Mouse (Mus musculus): ENCODE data around the gene Ajuba. TPM values are rescaled to one million over a fixed set of nuclear protein-coding genes. Genes with fewer than 3 reads are reported as not detected.

Gene Ajuba
- polyA plus RNA-seq (2012; rRNA removed) = 10.0 and 12.5 TPM in 2 replicates

- no peaks in the 10 kb centered on the region for H3K27me3 ChIP-seq (ENCODE audit: control insufficient read depth, insufficient read depth, low read length)
- peaks cover 44% of the 10 kb centered on the region for H3K4me1 ChIP-seq (ENCODE audit: control insufficient read depth, insufficient read depth, low read length)
- H3K4me3 ChIP-seq (ENCODE audit: control insufficient read depth, low read depth, low read length) = peak within 1 kb of the TSS; percentile 89
- no peaks in the 10 kb centered on the region for H3K36me3 ChIP-seq (ENCODE audit: control insufficient read depth, insufficient read depth, low read length)
- TF ChIP-seq CTCF (IDR thresholded peaks at IDR 0.05; ENCODE audit: control insufficient read depth, insufficient read depth, insufficient replicate concordance, low read depth, low read length) = no peak
- peak; percentile 46; the same call in 1 of the 2 replicates for TF ChIP-seq POLR2A (IDR thresholded peaks at IDR 0.05; ENCODE audit: control insufficient read depth, low read depth, low read length)
- peak within 1 kb of the TSS; percentile 93 for H3K27ac ChIP-seq (ENCODE audit: control insufficient read depth, insufficient read depth, low read depth, low read length)
Measured at GRCm38 (mm10) chr14:54577089-54577982, at the start of gene Ajuba. Gene Ajuba, minus strand, starts transcription at chr14:54577558.

GRCm38 (mm10) chr14:54624976-54625375 is 47.6 kb upstream of the Ajuba start:
- no peak overlapping the region for H3K27ac ChIP-seq (ENCODE audit: control insufficient read depth, insufficient read depth, low read depth, low read length)
- no peaks in the 10 kb centered on the region; the same call in 1 of the 2 replicates for H3K4me1 ChIP-seq (ENCODE audit: control insufficient read depth, insufficient read depth, low read length)
- H3K36me3 ChIP-seq (ENCODE audit: control insufficient read depth, insufficient read depth, low read length) = no peaks in the 10 kb centered on the region
- TF ChIP-seq POLR2A (IDR thresholded peaks at IDR 0.05; ENCODE audit: control insufficient read depth, low read depth, low read length) (no peak), CTCF (IDR thresholded peaks at IDR 0.05; ENCODE audit: control insufficient read depth, insufficient read depth, insufficient replicate concordance, low read depth, low read length) (no peak)
- no peak overlapping the region for H3K4me3 ChIP-seq (ENCODE audit: control insufficient read depth, low read depth, low read length)
- no peaks in the 10 kb centered on the region for H3K27me3 ChIP-seq (ENCODE audit: control insufficient read depth, insufficient read depth, low read length)

- TF ChIP-seq POLR2A (IDR thresholded peaks at IDR 0.05; ENCODE audit: control insufficient read depth, low read depth, low read length) (no peak), CTCF (IDR thresholded peaks at IDR 0.05; ENCODE audit: control insufficient read depth, insufficient read depth, insufficient replicate concordance, low read depth, low read length) (no peak)
- no peaks in the 10 kb centered on the region; the same call in none of the 2 replicates for H3K4me1 ChIP-seq (ENCODE audit: control insufficient read depth, insufficient read depth, low read length)
Measured at GRCm38 (mm10) chr14:54623334-54623733, 46.0 kb upstream of the Ajuba start.

DNA sequence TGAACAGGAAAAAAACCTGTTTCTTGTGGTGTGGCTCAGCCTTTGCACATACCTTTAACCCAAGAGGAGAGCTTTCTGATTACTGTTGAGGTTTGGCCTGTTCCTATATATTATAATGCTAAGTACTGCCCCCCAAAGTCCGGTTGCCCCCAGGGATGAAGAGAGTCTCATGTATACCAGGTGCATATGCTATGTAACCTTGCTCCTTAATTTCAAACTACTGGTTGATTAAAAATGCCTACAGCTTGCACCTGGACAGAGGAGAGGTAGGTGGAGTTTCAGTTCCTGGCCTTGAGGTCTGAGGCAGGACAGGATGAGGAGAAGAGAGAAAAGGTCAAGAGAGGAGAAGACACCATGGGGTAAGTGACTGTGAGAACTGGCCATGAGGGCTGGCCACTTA is 43.8 kb upstream of the Ajuba start, which contains the start of gene Psmb11:
Gene Psmb11 (plus strand): TSS at position 301 of the 400 bp plus-strand sequence.
- Histone ChIP-seq H3K4me1 (ENCODE audit: control insufficient read depth, insufficient read depth, low read length) (no peaks in the 10 kb centered on the region; the same call in none of the 2 replicates), H3K36me3 (ENCODE audit: control insufficient read depth, insufficient read depth, low read length) (no peaks in the 10 kb centered on the region; the same call in 1 of the 2 replicates), H3K27ac (ENCODE audit: control insufficient read depth, insufficient read depth, low read depth, low read length) (no peak within 1 kb of the TSS), H3K4me3 (ENCODE audit: control insufficient read depth, low read depth, low read length) (no peak within 1 kb of the TSS), H3K27me3 (ENCODE audit: control insufficient read depth, insufficient read depth, low read length) (no peaks in the 10 kb centered on the region)
- no peak for TF ChIP-seq POLR2A (IDR thresholded peaks at IDR 0.05; ENCODE audit: control insufficient read depth, low read depth, low read length)
- TF ChIP-seq CTCF (IDR thresholded peaks at IDR 0.05; ENCODE audit: control insufficient read depth, insufficient read depth, insufficient replicate concordance, low read depth, low read length) = no peak

More at GRCm38 (mm10) chr14:54623334-54623733, 46.0 kb upstream of the Ajuba start:
- no peak overlapping the region for H3K27ac ChIP-seq (ENCODE audit: control insufficient read depth, insufficient read depth, low read depth, low read length)
- no peaks in the 10 kb centered on the region for H3K36me3 ChIP-seq (ENCODE audit: control insufficient read depth, insufficient read depth, low read length)
- no peaks in the 10 kb centered on the region for H3K27me3 ChIP-seq (ENCODE audit: control insufficient read depth, insufficient read depth, low read length)
- no peak overlapping the region for H3K4me3 ChIP-seq (ENCODE audit: control insufficient read depth, low read depth, low read length)

- peak within 1 kb of the TSS; percentile 91 for H3K27ac ChIP-seq (ENCODE audit: control insufficient read depth, insufficient read depth, low read depth, low read length)
- no peaks in the 10 kb centered on the region; the same call in none of the 2 replicates for H3K4me1 ChIP-seq (ENCODE audit: control insufficient read depth, insufficient read depth, low read length)
- H3K27me3 ChIP-seq (ENCODE audit: control insufficient read depth, insufficient read depth, low read length) = no peaks in the 10 kb centered on the region
- H3K36me3 ChIP-seq (ENCODE audit: control insufficient read depth, insufficient read depth, low read length) = no peaks in the 10 kb centered on the region; the same call in 1 of the 2 replicates
- TF ChIP-seq POLR2A (IDR thresholded peaks at IDR 0.05; ENCODE audit: control insufficient read depth, low read depth, low read length) (peak; percentile 81), CTCF (IDR thresholded peaks at IDR 0.05; ENCODE audit: control insufficient read depth, insufficient read depth, insufficient replicate concordance, low read depth, low read length) (no peak)
- peak within 1 kb of the TSS; percentile 99 for H3K4me3 ChIP-seq (ENCODE audit: control insufficient read depth, low read depth, low read length)
Measured at GRCm38 (mm10) chr14:54617897-54618365, 40.6 kb upstream of the Ajuba start, which contains the start of gene Psmb5. Gene Psmb5, minus strand, starts transcription at chr14:54618022.

DNA sequence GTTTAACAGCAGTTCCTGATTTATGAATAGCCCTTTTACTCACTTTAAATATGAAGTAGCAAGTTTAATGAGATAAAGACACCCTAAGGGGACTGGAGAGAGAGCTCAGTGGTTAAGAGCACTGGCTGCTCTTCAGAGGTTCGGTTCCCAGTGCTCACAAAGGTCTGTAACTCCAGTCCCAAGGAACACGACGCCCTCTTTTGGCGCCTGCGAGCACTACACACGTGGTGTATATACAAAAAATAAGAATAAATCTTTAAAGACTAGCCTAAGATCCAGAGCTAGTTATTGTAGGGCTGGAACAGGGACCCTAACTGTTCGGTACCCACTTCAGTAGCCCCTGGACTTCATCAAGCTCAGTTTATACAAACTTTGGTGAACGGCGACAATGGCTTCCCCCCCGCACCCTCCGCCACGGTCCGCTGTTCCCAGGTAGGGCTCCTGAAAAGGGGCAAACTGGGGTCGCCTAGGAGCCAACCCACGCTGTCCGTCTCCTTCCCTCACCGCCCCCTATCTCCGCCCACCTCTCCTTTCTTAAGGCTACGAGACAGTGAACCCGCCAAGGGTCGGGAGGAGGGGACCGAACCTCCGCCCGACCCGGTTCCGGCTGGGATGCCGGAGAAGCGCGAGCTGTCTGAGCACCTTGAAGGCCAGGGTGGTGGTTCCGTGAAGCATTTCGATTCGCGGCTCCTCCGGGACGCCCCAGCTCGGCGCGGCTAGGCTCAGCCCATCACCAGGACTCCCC is 40.0 kb upstream of the Ajuba start:
- peak overlapping the region; percentile 91 for H3K27ac ChIP-seq (ENCODE audit: control insufficient read depth, insufficient read depth, low read depth, low read length)
- no peak; the same call in 1 of the 2 replicates for TF ChIP-seq POLR2A (IDR thresholded peaks at IDR 0.05; ENCODE audit: control insufficient read depth, low read depth, low read length)
- no peak for TF ChIP-seq CTCF (IDR thresholded peaks at IDR 0.05; ENCODE audit: control insufficient read depth, insufficient read depth, insufficient replicate concordance, low read depth, low read length)

More for the DNA sequence above, 40.0 kb upstream of the Ajuba start:
- Histone ChIP-seq H3K36me3 (ENCODE audit: control insufficient read depth, insufficient read depth, low read length) (no peaks in the 10 kb centered on the region; the same call in 1 of the 2 replicates), H3K4me3 (ENCODE audit: control insufficient read depth, low read depth, low read length) (peak overlapping the region; percentile 99), H3K27me3 (ENCODE audit: control insufficient read depth, insufficient read depth, low read length) (no peaks in the 10 kb centered on the region), H3K4me1 (ENCODE audit: control insufficient read depth, insufficient read depth, low read length) (no peaks in the 10 kb centered on the region; the same call in none of the 2 replicates)
